Comparison of ENCODE assay signal across 9 mouse cellular contexts in genomic region chr17:80165741-80166140, GRCm38 (mm10). TPM values are rescaled to one million over a fixed set of nuclear protein-coding genes. Genes with fewer than 3 reads are reported as not detected.
DNase-seq lines count a peak whose midpoint lies in the region; ATAC-seq and TF ChIP-seq lines count a peak whose summit lies in the region.
"Had no signal": no experiment of that assay in that cellular context is flagged by ENCODE, and none has a peak within 500 bp of the region (broad histone marks: within the 10 kb centered on the region; RNA-seq: fewer than 3 reads in every experiment).

No protein-coding gene starts in this region.

- 62% methylated on average over 6 of the region's 6 CpGs for WGBS in limb, embryonic 14.5 days
- WGBS in limb, embryonic 10.5 days = 86% methylated on average over 6 of the region's 6 CpGs

- H3K27me3 ChIP-seq in limb, embryonic 14.5 days (ENCODE audit: control insufficient read depth, insufficient read depth, low read length) = no peaks in the 10 kb centered on the region
- H3K27me3 ChIP-seq in limb, embryonic 10.5 days (ENCODE audit: low read depth, poor library complexity, severe bottlenecking) = no peaks in the 10 kb centered on the region
- H3K27me3 ChIP-seq: neural tube, embryonic 13.5 days had no signal

- H3K9me3 ChIP-seq in limb, embryonic 14.5 days (ENCODE audit: control insufficient read depth, low read length) = no peaks in the 10 kb centered on the region
- no peaks in the 10 kb centered on the region for H3K9me3 ChIP-seq in limb, embryonic 10.5 days (replicated peaks)
- H3K9me3 ChIP-seq: neural tube, embryonic 13.5 days had no signal

- DNase-seq in limb, embryonic 14.5 days (ENCODE audit: low spot score) = peak; percentile 46
- DNase-seq in limb, embryonic 10.5 days (ENCODE audit: low spot score) = no peak
- peak; percentile 72 to 76 for DNase-seq in cerebellum, postnatal 36 days
- DNase-seq in heart, postnatal 10 days = peak; percentile 67 to 69
- peak; percentile 76 for DNase-seq in left cerebral cortex, postnatal 4 days
- DNase-seq in ovary, postnatal 14 days (ENCODE audit: low spot score) = no peak
- DNase-seq in embryo, embryonic 9.5 days (ENCODE audit: extremely low spot score) = no peak

- no peak overlapping the region for H3K9ac ChIP-seq in limb, embryonic 14.5 days (ENCODE audit: low read depth, low read length, severe bottlenecking)
- H3K9ac ChIP-seq: neural tube, embryonic 13.5 days had no signal

- peaks cover 30% of the 10 kb centered on the region for H3K4me1 ChIP-seq in limb, embryonic 14.5 days (ENCODE audit: control insufficient read depth, insufficient read depth, low read length)
- H3K4me1 ChIP-seq in limb, embryonic 10.5 days = peaks cover 23% of the 10 kb centered on the region

- no peak for TF ChIP-seq POLR2A in limb, embryonic 14.5 days (IDR thresholded peaks at IDR 0.05; ENCODE audit: borderline replicate concordance, extremely low read depth, insufficient read depth, insufficient read length)

- intact Hi-C loops in heart, postnatal 10 days (cut with DNase I) = no loop called here
- intact Hi-C loops in left cerebral cortex, postnatal 4 days (cut with DNase I) = loop anchor here (5.0 kb wide), 1 partner anchor 103 kb away; the partner anchor contains the start of gene Hnrnpll

- no peak overlapping the region for H3K4me2 ChIP-seq in limb, embryonic 14.5 days (replicated peaks; ENCODE audit: low read depth, low read length, severe bottlenecking)
- H3K4me2 ChIP-seq: neural tube, embryonic 13.5 days had no signal

- no peak for ATAC-seq in limb, embryonic 14.5 days (ENCODE audit: low FRiP score, low read depth)
- ATAC-seq in monocyte, adult 5-6 weeks (replicated peaks; ENCODE audit: insufficient number of reproducible peaks, low FRiP score, low TSS enrichment, poor library complexity, severe bottlenecking) = no peak

- 0 out of 2 replicates have a peak overlapping the region, but pooled peaks have one; percentile 13 for H3K27ac ChIP-seq in limb, embryonic 14.5 days (replicated peaks; ENCODE audit: low read depth, low read length)
- H3K27ac ChIP-seq in limb, embryonic 10.5 days = no peak overlapping the region
- H3K27ac ChIP-seq: neural tube, embryonic 13.5 days had no signal

- H3K4me3 ChIP-seq in limb, embryonic 14.5 days (replicated peaks; ENCODE audit: low read length) = no peak overlapping the region
- no peak overlapping the region for H3K4me3 ChIP-seq in limb, embryonic 10.5 days
- H3K4me3 ChIP-seq: neural tube, embryonic 13.5 days had no signal

- no peaks in the 10 kb centered on the region for H3K36me3 ChIP-seq in limb, embryonic 14.5 days (ENCODE audit: control insufficient read depth, insufficient read depth, low read length)
- H3K36me3 ChIP-seq in limb, embryonic 10.5 days = no peaks in the 10 kb centered on the region
- H3K36me3 ChIP-seq: neural tube, embryonic 13.5 days had no signal

RNA-seq across cellular contexts. Expression of gene Galm, which starts 38.5 kb away (rescaled TPM):
- 11.7 and 12.1 TPM in 2 replicates for polyA plus RNA-seq in limb, embryonic 14.5 days (2012; rRNA removed)
- 13.7 and 13.8 TPM in 2 replicates for polyA plus RNA-seq in limb, embryonic 14.5 days (2014; fragmentation: Nextera tagmentation; extraction: Ambion mirVana)
- 11.5 and 12.8 TPM in 2 replicates for polyA plus RNA-seq in limb, embryonic 10.5 days (2016; fragmentation: Nextera tagmentation; extraction: Ambion mirVana)
- 1 to 10 TPM; 8.0 to 9.2 TPM for total RNA-seq in heart, postnatal 10 days (2021)
- total RNA-seq in left cerebral cortex, postnatal 4 days (2021) = 1 to 10 TPM; 1.2 to 1.5 TPM
- 2.5 to 7.3 TPM (median 2.7 TPM) in 3 replicates for total RNA-seq in monocyte, adult 5-6 weeks (2017)

RNA-seq across cellular contexts. Expression of gene Srsf7, which starts 41.4 kb away (rescaled TPM):
- polyA plus RNA-seq in limb, embryonic 14.5 days (2012; rRNA removed) = 363 and 429 TPM in 2 replicates
- 577 and 588 TPM in 2 replicates for polyA plus RNA-seq in limb, embryonic 14.5 days (2014; fragmentation: Nextera tagmentation; extraction: Ambion mirVana)
- 882 and 949 TPM in 2 replicates for polyA plus RNA-seq in limb, embryonic 10.5 days (2016; fragmentation: Nextera tagmentation; extraction: Ambion mirVana)
- total RNA-seq in heart, postnatal 10 days (2021) = 10 to 100 TPM; 59.9 to 72.8 TPM
- 100 to 1,000 TPM; 179 to 182 TPM for total RNA-seq in left cerebral cortex, postnatal 4 days (2021)
- 262 to 315 TPM (median 271 TPM) in 3 replicates for total RNA-seq in monocyte, adult 5-6 weeks (2017)

RNA-seq across cellular contexts. Expression of gene Ttc39d, which starts 41.5 kb away (rescaled TPM):
- 0.03 and 0.11 TPM in 2 replicates for polyA plus RNA-seq in limb, embryonic 14.5 days (2012; rRNA removed)
- not detected in 2 replicates for polyA plus RNA-seq in limb, embryonic 14.5 days (2014; fragmentation: Nextera tagmentation; extraction: Ambion mirVana)
- polyA plus RNA-seq in limb, embryonic 10.5 days (2016; fragmentation: Nextera tagmentation; extraction: Ambion mirVana) = 0.09 and 0.24 TPM in 2 replicates
- total RNA-seq in heart, postnatal 10 days (2021) = not detected
- under 1 TPM in 1 of 2 experiments, not detected in 1; 0.28 TPM for total RNA-seq in left cerebral cortex, postnatal 4 days (2021)
- total RNA-seq in monocyte, adult 5-6 weeks (2017) = 0.11 TPM in 1 of 3 replicates, not detected in the others
- polyA plus RNA-seq: neural tube, embryonic 13.5 days had no signal

RNA-seq across cellular contexts. Expression of gene Gemin6, which starts 58.5 kb away (rescaled TPM):
- polyA plus RNA-seq in limb, embryonic 14.5 days (2012; rRNA removed) = 10.8 and 16.7 TPM in 2 replicates
- 30.8 and 34.7 TPM in 2 replicates for polyA plus RNA-seq in limb, embryonic 14.5 days (2014; fragmentation: Nextera tagmentation; extraction: Ambion mirVana)
- 52.2 and 56.9 TPM in 2 replicates for polyA plus RNA-seq in limb, embryonic 10.5 days (2016; fragmentation: Nextera tagmentation; extraction: Ambion mirVana)
- 1 to 10 TPM; 4.9 TPM for total RNA-seq in heart, postnatal 10 days (2021)
- total RNA-seq in left cerebral cortex, postnatal 4 days (2021) = 1 to 10 TPM; 6.8 to 8.4 TPM
- 2.4 to 12.1 TPM (median 7.7 TPM) in 3 replicates for total RNA-seq in monocyte, adult 5-6 weeks (2017)

Comparison
In these comparisons a context has a peak if more than half of its experiments do, and no peak if none do; other contexts are left out.
1. DNase-seq: peak in limb, embryonic 14.5 days (single experiment), cerebellum, postnatal 36 days (2 of 2), heart, postnatal 10 days (2 of 2) and left cerebral cortex, postnatal 4 days (single experiment); none in limb, embryonic 10.5 days (single experiment), ovary, postnatal 14 days (single experiment) and embryo, embryonic 9.5 days (single experiment).